Mouse (Mus musculus) gastrocnemius, postnatal 36 days (tissue): ENCODE results near the gene Hsd17b12. TPM values are rescaled to one million over a fixed set of nuclear protein-coding genes. Genes with fewer than 3 reads are reported as not detected.

ENCODE experiments used
- DNase-seq, 2 experiments: peaks; one replicate each; pipeline ENCODE4 v3.0.0; 2022
- intact Hi-C: fragments of 180-260 bp; cut with DNase I; formaldehyde crosslinking; loops from one replicate; pipeline ENCODE4 v1.15.1; 2025
- long read RNA-seq, 2 experiments: library from polyadenylated mRNA; stranded (forward); transcript quantifications; one replicate each; pipeline ENCODE4 v2.0.0; 2021
- total RNA-seq, 2 experiments: library from RNA; stranded (reverse); gene quantifications; 2 replicates each; pipeline ENCODE4 v1.2.3; 2021

The Hsd17b12 gene
- total RNA-seq = 1 to 10 TPM; 6.6 TPM
- long read RNA-seq, experiment 1, partial matches to known transcripts = 1 of 3 reads
- long read RNA-seq, experiment 1, other reads (novel, unspliced or antisense) = 1 of 3 reads
- long read RNA-seq, experiment 2, transcript Hsd17b12-201 (11 exons, 1,902 nt) = major isoform, 6 of 9 reads
- long read RNA-seq, experiment 2, partial matches to known transcripts = 1 of 9 reads
- long read RNA-seq, experiment 2, other reads (novel, unspliced or antisense) = 2 of 9 reads

GRCm38 (mm10) chr2:94157592-94158519 is at the start of gene Hsd17b12:
TSS of gene Hsd17b12 (minus strand) at chr2:94157964.
- peak; percentile 95 to 98 for DNase-seq
- intact Hi-C loops = no loop called here

GRCm38 (mm10) chr2:94184906-94185305 is 27.1 kb upstream of the Hsd17b12 start:
- DNase-seq = no peak
- intact Hi-C loops = no loop called here

- intact Hi-C loops = no loop called here
Observed at GRCm38 (mm10) chr2:94184142-94184541, 26.4 kb upstream of the Hsd17b12 start.

GRCm38 (mm10) chr2:94179030-94179407 is 21.3 kb upstream of the Hsd17b12 start:
- no peak for DNase-seq
- intact Hi-C loops = no loop called here

More at GRCm38 (mm10) chr2:94184142-94184541, 26.4 kb upstream of the Hsd17b12 start:
- no peak for DNase-seq

- intact Hi-C loops = no loop called here
- peak; percentile 79 to 81 for DNase-seq
Observed at GRCm38 (mm10) chr2:94178321-94179029, 20.7 kb upstream of the Hsd17b12 start.

GRCm38 (mm10) chr2:94177294-94177693 is 19.5 kb upstream of the Hsd17b12 start:
- intact Hi-C loops = no loop called here

GRCm38 (mm10) chr2:94176381-94176780 is 18.6 kb upstream of the Hsd17b12 start:
- no peak for DNase-seq
- intact Hi-C loops = no loop called here

More at GRCm38 (mm10) chr2:94177294-94177693, 19.5 kb upstream of the Hsd17b12 start:
- no peak for DNase-seq

GRCm38 (mm10) chr2:94173549-94173948 is 15.8 kb upstream of the Hsd17b12 start:
- intact Hi-C loops = no loop called here
- DNase-seq = no peak

GRCm38 (mm10) chr2:94163207-94163606 is 5.4 kb upstream of the Hsd17b12 start:
- no peak for DNase-seq
- intact Hi-C loops = no loop called here

- no peak for DNase-seq
- intact Hi-C loops = no loop called here
Observed at GRCm38 (mm10) chr2:94162141-94162540, 4.4 kb upstream of the Hsd17b12 start.

- no peak for DNase-seq
- intact Hi-C loops = no loop called here
Observed at GRCm38 (mm10) chr2:94158520-94158884, 738 bp upstream of the Hsd17b12 start.

GRCm38 (mm10) chr2:94157051-94157450 is 713 bp downstream of the Hsd17b12 start:
- no peak for DNase-seq
- intact Hi-C loops = no loop called here

- no peak for DNase-seq
- intact Hi-C loops = no loop called here
Observed at GRCm38 (mm10) chr2:94145146-94145542, 12.6 kb downstream of the Hsd17b12 start.

GRCm38 (mm10) chr2:94144520-94145145 is 13.1 kb downstream of the Hsd17b12 start:
- intact Hi-C loops = no loop called here
- no peak for DNase-seq

- DNase-seq = no peak
- intact Hi-C loops = no loop called here
Observed at GRCm38 (mm10) chr2:94141293-94141692, 16.5 kb downstream of the Hsd17b12 start.

- intact Hi-C loops = no loop called here
- no peak for DNase-seq
Observed at GRCm38 (mm10) chr2:94138469-94139390, 19.0 kb downstream of the Hsd17b12 start.

GRCm38 (mm10) chr2:94136837-94137236 is 20.9 kb downstream of the Hsd17b12 start:
- no peak for DNase-seq
- intact Hi-C loops = no loop called here

- intact Hi-C loops = no loop called here
- no peak for DNase-seq
Observed at GRCm38 (mm10) chr2:94128496-94128895, 29.3 kb downstream of the Hsd17b12 start.

GRCm38 (mm10) chr2:94122182-94123041 is 35.4 kb downstream of the Hsd17b12 start:
- DNase-seq = no peak

More at GRCm38 (mm10) chr2:94122182-94123041, 35.4 kb downstream of the Hsd17b12 start:
- intact Hi-C loops = no loop called here
